Mouse (Mus musculus): ENCODE data around the gene Sstr2. TPM values are rescaled to one million over a fixed set of nuclear protein-coding genes. Genes with fewer than 3 reads are reported as not detected.

Gene Sstr2
- total RNA-seq, 1 experiment from 2014 or later, result 5.6 TPM

Other genes starting within 250 kb of the Sstr2 start
- 17.2 and 19.2 TPM in 2 replicates for gene Cog1, start 29.8 kb downstream of the Sstr2 start, total RNA-seq (2017)
- 19.0 and 25.3 TPM in 2 replicates for gene Slc39a11, start 30.7 kb downstream of the Sstr2 start, total RNA-seq (2017)
- gene Fam104a, start 64.8 kb downstream of the Sstr2 start, total RNA-seq (2017), result 21.9 and 22.5 TPM in 2 replicates
- gene D11Wsu47e, start 65.1 kb downstream of the Sstr2 start, total RNA-seq (2017), result 10.4 and 19.1 TPM in 2 replicates
- not detected in 2 replicates for gene Cpsf4l, start 90.7 kb downstream of the Sstr2 start, total RNA-seq (2017)
- gene Cdc42ep4, start 132.5 kb downstream of the Sstr2 start, total RNA-seq (2017), result 10.9 and 12.4 TPM in 2 replicates

Measured in common myeloid progenitor, adult 5-6 weeks (primary cell).